Mouse (Mus musculus): ENCODE measurements at regions not wholly inside any gene's neighbourhood (a gene's known extent, or its start where the extent isn't known, plus 50 kb on each side); places are given as distances from the start of the nearest gene placed in this dataset.

GRCm38 (mm10) chr10:97778531-97778930 lies 52.0 kb upstream of the C030005K15Rik start:
- intact Hi-C loops (cut with DNase I): no loop called here
- DNase-seq: no peak

- no peak for DNase-seq
- intact Hi-C loops (cut with DNase I): no loop called here
Observed at GRCm38 (mm10) chr10:97779335-97779734, 52.8 kb upstream of the C030005K15Rik start.

GRCm38 (mm10) chr10:97793804-97794203 lies 67.2 kb upstream of the C030005K15Rik start:
- DNase-seq: no peak
- intact Hi-C loops (cut with DNase I): no loop called here

- intact Hi-C loops (cut with DNase I): no loop called here
- no peak for DNase-seq
Observed at GRCm38 (mm10) chr10:97801448-97802265, 75.1 kb upstream of the C030005K15Rik start.

- no peak for DNase-seq
- intact Hi-C loops (cut with DNase I): no loop called here
Observed at GRCm38 (mm10) chr10:97807947-97808346, 81.4 kb upstream of the C030005K15Rik start.

- DNase-seq: peak; percentile 1 to 2
- intact Hi-C loops (cut with DNase I): no loop called here
Observed at GRCm38 (mm10) chr10:97842574-97842973, 116.0 kb upstream of the C030005K15Rik start.

- DNase-seq: no peak
- intact Hi-C loops (cut with DNase I): no loop called here
Observed at GRCm38 (mm10) chr10:97851487-97851886, 124.9 kb upstream of the C030005K15Rik start.

- DNase-seq: no peak
Observed at GRCm38 (mm10) chr10:97877088-97877487, 150.5 kb upstream of the C030005K15Rik start.

GRCm38 (mm10) chr10:97886049-97886448 lies 159.5 kb upstream of the C030005K15Rik start:
- intact Hi-C loops (cut with DNase I): no loop called here
- no peak for DNase-seq

More at GRCm38 (mm10) chr10:97877088-97877487, 150.5 kb upstream of the C030005K15Rik start:
- intact Hi-C loops (cut with DNase I): no loop called here

GRCm38 (mm10) chr10:97905793-97906192 lies 179.2 kb upstream of the C030005K15Rik start:
- intact Hi-C loops (cut with DNase I): no loop called here
- DNase-seq: no peak

GRCm38 (mm10) chr10:97925568-97925967 lies 199.0 kb upstream of the C030005K15Rik start:
- intact Hi-C loops (cut with DNase I): no loop called here

GRCm38 (mm10) chr10:97940345-97940744 lies 213.8 kb upstream of the C030005K15Rik start:
- intact Hi-C loops (cut with DNase I): no loop called here
- no peak for DNase-seq

More at GRCm38 (mm10) chr10:97925568-97925967, 199.0 kb upstream of the C030005K15Rik start:
- DNase-seq: no peak

GRCm38 (mm10) chr10:97965881-97966280 lies 239.3 kb upstream of the C030005K15Rik start:
- intact Hi-C loops (cut with DNase I): no loop called here
- no peak for DNase-seq

GRCm38 (mm10) chr10:97966931-97967330 lies 240.4 kb upstream of the C030005K15Rik start:
- no peak for DNase-seq
- intact Hi-C loops (cut with DNase I): no loop called here

- no peak for DNase-seq
- intact Hi-C loops (cut with DNase I): no loop called here
Observed at GRCm38 (mm10) chr10:98007037-98007436, 280.5 kb upstream of the C030005K15Rik start.

- intact Hi-C loops (cut with DNase I): no loop called here
- DNase-seq: no peak
Observed at GRCm38 (mm10) chr10:98008355-98008754, 281.8 kb upstream of the C030005K15Rik start.

GRCm38 (mm10) chr10:98012916-98013315 lies 286.4 kb upstream of the C030005K15Rik start:
- no peak for DNase-seq
- intact Hi-C loops (cut with DNase I): no loop called here

- intact Hi-C loops (cut with DNase I): no loop called here
- no peak for DNase-seq
Observed at GRCm38 (mm10) chr10:98014985-98015902, 288.7 kb upstream of the C030005K15Rik start.

GRCm38 (mm10) chr10:98016596-98017304 lies 290.2 kb upstream of the C030005K15Rik start:
- DNase-seq: no peak

GRCm38 (mm10) chr10:98029124-98029523 lies 302.6 kb upstream of the C030005K15Rik start:
- no peak for DNase-seq
- intact Hi-C loops (cut with DNase I): no loop called here

More at GRCm38 (mm10) chr10:98016596-98017304, 290.2 kb upstream of the C030005K15Rik start:
- intact Hi-C loops (cut with DNase I): no loop called here
